Mouse (Mus musculus) c-Kit-positive CD71-positive TER-119-positive erythroid progenitor cells, embryonic 14.5 days (primary cell): Measurements from ENCODE around the gene Vmn2r111.
"Not testable (repeated sequence)": the region's sequence is repeated elsewhere in the genome, so short reads cannot be mapped to it uniquely, and the experiment has no call there.

Source experiments
- DNase-seq: peaks from one replicate; pipeline ENCODE4 v3.0.0-alpha.2; 2013; ENCODE audit warnings: low spot score

Vmn2r111 gene

GRCm38 (mm10) chr17:22573382-22573781 lies at the start of gene Vmn2r111:
Gene Vmn2r111 (minus strand): TSS chr17:22573482.
- not testable (repeated sequence) for DNase-seq

- not testable (repeated sequence) for DNase-seq
These were observed 27.4 kb upstream of the Vmn2r111 start, which contains the start of gene Vmn2r112 for GRCm38 (mm10) chr17:22600651-22601050. Gene Vmn2r112 (plus strand): TSS chr17:22600951.

- DNase-seq: not testable (repeated sequence)
These were observed 52.8 kb downstream of the Vmn2r111 start for GRCm38 (mm10) chr17:22520467-22520866.

GRCm38 (mm10) chr17:22520037-22520436 lies 53.2 kb downstream of the Vmn2r111 start:
- not testable (repeated sequence) for DNase-seq

GRCm38 (mm10) chr17:22497120-22497519 lies 76.2 kb downstream of the Vmn2r111 start:
- no peak for DNase-seq
